21 mouse cellular contexts compared by ENCODE assay signal in genomic region chr9:61328173-61328572, GRCm38 (mm10).
"Had no signal": no experiment of that assay in that cellular context is flagged by ENCODE, and none has a peak within 500 bp of the region (broad histone marks: within the 10 kb centered on the region; RNA-seq: fewer than 3 reads in every experiment).

No protein-coding gene starts in this region.

- ATAC-seq: midbrain, embryonic 16.5 days had no signal

- H3K4me3 ChIP-seq: megakaryocyte, embryonic 14.5 days; midbrain, embryonic 10.5 days; midbrain, embryonic 12.5 days; myocyte; neural tube, embryonic 13.5 days; neural tube, embryonic 15.5 days; stomach, embryonic 15.5 days had no signal

- H3K27ac ChIP-seq: midbrain, embryonic 10.5 days; midbrain, embryonic 12.5 days; neural tube, embryonic 13.5 days; neural tube, embryonic 15.5 days; stomach, embryonic 15.5 days had no signal

- H3K36me3 ChIP-seq: midbrain, embryonic 10.5 days; midbrain, embryonic 12.5 days; neural tube, embryonic 13.5 days; neural tube, embryonic 15.5 days; stomach, embryonic 15.5 days had no signal

- H3K9ac ChIP-seq: lung, embryonic 14.5 days; midbrain, embryonic 12.5 days; neural tube, embryonic 13.5 days; neural tube, embryonic 15.5 days; stomach, embryonic 15.5 days had no signal

- H3K9me3 ChIP-seq: megakaryocyte, embryonic 14.5 days; midbrain, embryonic 10.5 days; midbrain, embryonic 12.5 days; neural tube, embryonic 13.5 days; neural tube, embryonic 15.5 days; stomach, embryonic 15.5 days had no signal

- DNase-seq: lung, adult 18-20 months; lung, embryonic 14.5 days; lung, postnatal 10 days; lung, postnatal 4 days; midbrain, embryonic 14.5 days; retina, postnatal 1 day; right cerebral cortex, adult 18-20 months; right cerebral cortex, postnatal 25 days; right cerebral cortex, postnatal 4 days; spleen, adult 18-20 months; thymus, adult 18-20 months; thymus, postnatal 14 days; thymus, postnatal 36 days had no signal

- H3K4me2 ChIP-seq: lung, embryonic 14.5 days; midbrain, embryonic 12.5 days; neural tube, embryonic 13.5 days; neural tube, embryonic 15.5 days; stomach, embryonic 15.5 days had no signal
